Mouse (Mus musculus): ENCODE data around the gene Ankrd39.

Ankrd39 gene

GRCm38 (mm10) chr1:36572140-36572700, 25.0 kb upstream of the Ankrd39 start:
- no peak for DNase-seq (ENCODE audit: low spot score in 2 of 2)

- peak; percentile 36 to 41 for DNase-seq (ENCODE audit: low spot score in 2 of 2)
These were observed 24.4 kb upstream of the Ankrd39 start for GRCm38 (mm10) chr1:36571627-36572026.

- no peak for DNase-seq (ENCODE audit: low spot score in 2 of 2)
These were observed 23.1 kb upstream of the Ankrd39 start for GRCm38 (mm10) chr1:36570320-36570719.

DNA sequence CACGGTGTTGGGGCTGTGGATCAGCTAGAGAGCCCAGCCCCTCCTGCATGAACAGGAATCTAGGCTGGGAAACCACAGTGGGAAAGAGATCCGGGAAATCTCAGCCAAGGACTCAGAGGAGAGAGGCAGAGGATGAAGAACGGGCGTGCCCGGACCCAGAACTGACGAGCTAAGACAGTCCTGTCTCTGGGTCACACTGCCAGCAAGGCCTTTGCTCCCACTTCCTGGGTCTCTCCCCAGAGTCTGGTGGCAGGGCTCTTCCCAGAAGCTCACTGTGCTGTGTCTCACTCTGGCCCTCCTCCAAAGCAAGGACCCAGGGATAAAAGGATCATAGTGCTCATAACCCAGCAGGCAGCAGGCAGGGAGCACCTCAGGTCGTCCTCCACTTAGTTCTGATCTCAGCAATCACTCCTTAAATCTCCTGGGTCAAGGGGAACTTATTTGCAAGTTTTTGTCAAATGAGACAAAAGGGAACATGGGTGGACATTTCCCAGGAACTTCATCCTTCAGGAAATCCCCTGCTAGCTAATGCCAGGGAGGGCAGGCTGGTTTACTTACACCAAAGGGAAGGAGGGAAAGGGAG, 22.5 kb upstream of the Ankrd39 start:
- DNase-seq (ENCODE audit: low spot score in 2 of 2), result no peak

DNA sequence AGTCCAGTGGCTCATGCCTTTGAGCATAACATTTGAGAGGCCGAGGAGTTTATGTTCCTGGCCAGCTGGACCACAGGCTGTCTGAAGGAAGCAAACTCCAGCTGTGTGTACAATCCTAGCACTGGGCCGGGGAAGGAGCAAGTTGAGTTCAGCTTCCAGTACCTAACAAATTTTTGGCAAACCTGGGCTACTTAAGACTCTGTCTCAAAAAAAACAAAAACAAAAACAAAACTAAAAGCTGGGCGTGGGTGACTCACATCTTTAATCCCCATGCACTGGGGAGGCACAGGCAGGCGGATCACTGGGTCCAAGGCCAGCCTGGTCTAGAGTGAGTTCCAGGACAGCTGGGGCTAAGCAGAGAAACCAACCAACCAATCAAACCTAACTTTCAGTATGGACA, 21.5 kb upstream of the Ankrd39 start:
- DNase-seq (ENCODE audit: low spot score in 2 of 2), result no peak

- no peak for DNase-seq (ENCODE audit: low spot score in 2 of 2)
These were observed 20.8 kb upstream of the Ankrd39 start for GRCm38 (mm10) chr1:36567818-36568603.

DNA sequence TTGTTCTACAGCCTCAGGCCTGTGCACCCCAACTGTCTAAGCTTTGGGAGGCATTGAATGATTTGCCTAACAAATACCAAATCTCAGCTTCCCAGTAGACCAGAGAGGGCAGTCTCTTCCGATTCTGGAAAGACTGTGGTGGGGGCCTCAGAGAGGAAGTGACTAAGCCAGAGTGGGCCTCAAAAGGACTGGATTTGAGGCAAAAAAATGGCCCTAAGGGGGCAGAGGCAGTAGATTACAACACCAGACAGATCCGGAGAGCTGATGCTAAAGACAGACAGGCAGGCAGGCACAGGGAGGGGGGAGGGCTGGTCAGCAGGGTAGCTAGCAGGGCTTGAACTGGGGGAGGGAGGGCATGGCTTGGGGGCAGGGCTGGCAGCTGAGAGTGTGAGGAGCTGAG, 19.2 kb upstream of the Ankrd39 start:
- DNase-seq (ENCODE audit: low spot score in 2 of 2), result no peak

DNA sequence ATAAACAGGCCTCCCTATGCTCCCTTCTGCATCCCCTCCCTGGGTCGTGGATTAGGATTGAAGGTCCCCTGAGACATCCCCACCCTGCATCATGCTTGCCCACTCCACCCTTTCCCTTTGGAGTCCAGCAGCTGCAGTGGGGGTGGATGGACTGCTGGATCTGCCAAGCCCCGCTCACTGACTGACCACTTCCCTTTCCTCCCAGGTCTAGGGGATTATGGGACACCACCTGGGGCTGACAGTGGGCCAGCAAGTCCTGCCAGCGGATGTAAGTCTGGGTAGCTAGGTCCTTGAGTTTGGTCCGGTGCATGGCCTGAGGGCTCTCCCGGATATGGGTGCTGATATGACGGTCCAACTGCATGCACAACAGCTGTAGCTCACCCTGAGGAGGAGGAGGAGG, 16.9 kb upstream of the Ankrd39 start:
- DNase-seq (ENCODE audit: low spot score in 2 of 2), result no peak

GRCm38 (mm10) chr1:36563632-36564031, 16.4 kb upstream of the Ankrd39 start:
- no peak for DNase-seq (ENCODE audit: low spot score in 2 of 2)

GRCm38 (mm10) chr1:36563197-36563596, 16.0 kb upstream of the Ankrd39 start:
- no peak for DNase-seq (ENCODE audit: low spot score in 2 of 2)

DNA sequence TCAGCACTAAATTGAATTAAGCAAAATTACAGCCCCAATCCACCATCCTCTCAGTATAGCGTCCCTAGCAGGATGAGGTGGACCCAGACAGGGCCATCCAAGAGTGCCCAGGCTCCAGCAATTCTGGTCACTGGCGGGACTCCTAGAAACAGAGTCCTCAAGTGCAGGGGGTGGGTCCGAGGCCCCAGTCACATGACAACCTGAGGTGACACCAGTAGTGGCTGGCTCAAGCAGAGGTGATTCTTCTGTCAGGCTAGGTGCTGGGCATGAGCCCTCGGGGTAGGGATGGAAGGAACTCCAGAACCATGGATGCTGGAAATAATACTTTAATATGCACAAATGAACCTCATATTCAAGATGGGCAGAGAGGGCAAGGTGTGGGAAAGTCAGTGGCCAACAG, 15.1 kb upstream of the Ankrd39 start:
- DNase-seq (ENCODE audit: low spot score in 2 of 2), result no peak

GRCm38 (mm10) chr1:36560903-36561302, 13.7 kb upstream of the Ankrd39 start:
- DNase-seq (ENCODE audit: low spot score in 2 of 2), result no peak

DNA sequence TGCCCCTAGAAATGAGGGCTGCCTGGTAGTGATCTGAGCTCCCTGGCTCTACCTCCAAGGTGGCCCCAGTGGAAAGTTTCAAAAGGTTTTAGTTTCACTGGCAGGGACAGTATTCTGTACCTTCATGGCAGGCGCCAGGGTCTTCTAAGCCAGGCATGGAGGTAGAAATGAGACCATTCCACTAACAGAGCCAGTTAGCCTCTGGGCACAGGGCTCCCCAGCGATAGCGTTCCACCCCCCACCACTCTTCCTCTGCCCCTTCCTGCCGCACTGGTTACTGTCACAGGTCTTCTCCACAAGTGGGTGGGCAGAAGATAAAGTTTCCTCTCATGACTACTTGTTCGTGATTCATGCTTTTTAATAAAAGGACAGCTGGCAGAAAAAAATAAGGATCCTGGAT, 12.6 kb upstream of the Ankrd39 start:
- DNase-seq (ENCODE audit: low spot score in 2 of 2), result no peak

- no peak for DNase-seq (ENCODE audit: low spot score in 2 of 2)
These were observed 12.0 kb upstream of the Ankrd39 start for GRCm38 (mm10) chr1:36559256-36559655.

DNA sequence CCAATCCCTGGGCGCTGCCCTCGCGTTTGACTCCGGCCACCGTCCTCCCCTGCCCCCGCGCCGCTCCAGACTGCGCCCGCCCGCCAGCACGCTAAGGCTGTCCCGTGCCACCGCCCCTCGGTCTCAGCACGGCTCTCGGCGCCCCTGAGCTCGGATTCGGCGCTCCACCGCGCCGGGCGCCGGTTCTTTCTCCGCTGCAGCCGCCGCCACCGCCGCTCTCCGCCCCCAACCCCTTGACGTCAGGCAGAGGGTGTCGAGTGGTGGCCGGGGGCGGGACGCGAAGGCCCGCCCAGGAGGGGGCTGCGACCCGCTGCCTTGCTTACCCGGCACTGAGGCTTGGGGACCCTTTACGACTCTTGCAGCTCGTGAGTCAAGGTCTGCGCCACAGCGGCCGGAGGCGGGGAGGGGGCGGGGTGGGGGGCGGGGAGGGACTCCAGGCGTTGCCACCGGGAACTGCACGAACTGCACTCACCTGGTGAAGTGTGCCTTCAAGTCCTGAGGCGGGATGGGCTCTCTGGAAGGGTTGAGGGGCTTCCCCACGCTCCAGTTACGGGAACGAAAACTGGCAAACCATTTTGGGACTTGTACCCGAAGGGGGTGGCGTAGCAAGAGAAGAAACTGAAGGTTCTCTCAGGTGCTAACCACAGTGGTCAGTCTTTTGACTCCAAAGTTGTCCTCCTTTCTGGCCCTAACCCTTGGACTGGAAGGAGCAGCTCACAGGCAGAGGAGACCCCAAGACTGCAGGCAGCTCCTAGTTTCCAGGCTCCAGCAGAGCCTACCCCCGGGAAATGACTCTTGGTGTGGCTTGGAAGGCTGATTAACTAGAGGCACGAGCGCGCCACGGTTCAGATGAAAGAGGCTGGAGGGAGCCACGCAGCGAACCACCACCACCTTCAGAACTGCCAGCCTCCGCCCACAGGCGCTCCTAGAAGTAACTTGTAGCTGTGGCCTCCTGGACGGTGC, 11.1 kb upstream of the Ankrd39 start, which contains the start of gene Sema4c:
TSS of gene Sema4c (minus strand) at position 319 of the 963 bp plus-strand sequence.
- peak; percentile 42 to 45 for DNase-seq (ENCODE audit: low spot score in 2 of 2)

GRCm38 (mm10) chr1:36557457-36558011, 10.3 kb upstream of the Ankrd39 start:
- DNase-seq (ENCODE audit: low spot score in 2 of 2), result peak in 1 of 2 experiments; percentile 29

GRCm38 (mm10) chr1:36556553-36557456, 9.6 kb upstream of the Ankrd39 start:
- peak; percentile 56 to 67 for DNase-seq (ENCODE audit: low spot score in 2 of 2)

DNA sequence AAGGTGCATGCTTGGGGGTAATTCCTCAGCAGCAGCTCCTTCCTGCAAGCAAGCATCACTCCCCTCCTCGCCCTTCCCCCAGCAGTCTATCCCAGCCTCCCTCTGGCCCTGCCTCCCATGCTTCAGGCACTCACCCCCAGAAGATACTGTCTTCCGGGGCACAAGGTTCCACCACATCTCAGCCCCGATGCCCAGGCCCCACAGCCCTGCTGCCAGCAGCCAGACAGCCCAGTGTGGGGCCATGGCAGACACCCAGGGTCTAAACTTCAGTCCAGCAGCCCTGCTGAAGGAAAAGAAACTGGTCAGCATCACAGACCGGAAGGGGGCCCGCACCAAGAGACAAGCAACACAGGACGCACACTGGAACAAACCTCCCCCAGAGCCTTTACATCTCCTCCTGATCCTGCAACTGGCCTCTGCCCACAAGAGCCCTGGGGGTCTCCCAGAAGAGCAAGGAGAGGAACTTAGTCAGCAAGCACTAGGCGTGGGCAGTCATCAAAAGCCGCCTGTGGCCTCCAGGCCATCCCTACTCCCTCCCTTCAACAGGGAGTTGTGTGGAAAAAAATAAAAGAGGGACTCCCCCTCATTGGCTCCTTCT, 8.7 kb upstream of the Ankrd39 start:
- no peak for DNase-seq (ENCODE audit: low spot score in 2 of 2)

- DNase-seq (ENCODE audit: low spot score in 2 of 2), result no peak
These were observed 7.6 kb upstream of the Ankrd39 start for GRCm38 (mm10) chr1:36554633-36555399.
